Mouse (Mus musculus) left cerebral cortex, adult 9 months (tissue): Measurements from ENCODE around the gene Axin2.

Source experiments
- DNase-seq, 2 experiments: peaks; one replicate each; pipeline ENCODE4 v3.0.0; 2022; ENCODE audit warnings: low spot score in 2 of 2

Gene Axin2

GRCm38 (mm10) chr11:108973866-108974265, 53.7 kb downstream of the Axin2 start:
- no peak for DNase-seq

- no peak for DNase-seq
Observed at GRCm38 (mm10) chr11:108975583-108975982, 55.4 kb downstream of the Axin2 start.

GRCm38 (mm10) chr11:108980530-108980929, 60.4 kb downstream of the Axin2 start:
- peak; percentile 54 to 82 for DNase-seq

- DNase-seq, result peak in 1 of 2 experiments; percentile 41
Observed at GRCm38 (mm10) chr11:108981012-108981411, 60.9 kb downstream of the Axin2 start.

- DNase-seq, result peak in 1 of 2 experiments; percentile 18
Observed at GRCm38 (mm10) chr11:108983409-108984064, 63.4 kb downstream of the Axin2 start.

- DNase-seq, result no peak
Observed at GRCm38 (mm10) chr11:108984711-108985419, 64.7 kb downstream of the Axin2 start.

GRCm38 (mm10) chr11:108985836-108986235, 65.7 kb downstream of the Axin2 start:
- no peak for DNase-seq

GRCm38 (mm10) chr11:108987226-108987625, 67.1 kb downstream of the Axin2 start:
- DNase-seq, result peak in 1 of 2 experiments; percentile 15

- no peak for DNase-seq
Observed at GRCm38 (mm10) chr11:108987705-108988104, 67.6 kb downstream of the Axin2 start.

- DNase-seq, result no peak
Observed at GRCm38 (mm10) chr11:108988258-108988657, 68.1 kb downstream of the Axin2 start.

- DNase-seq, result no peak
Observed at GRCm38 (mm10) chr11:108989940-108990339, 69.8 kb downstream of the Axin2 start.

- no peak for DNase-seq
Observed at GRCm38 (mm10) chr11:108993414-108993813, 73.3 kb downstream of the Axin2 start.

GRCm38 (mm10) chr11:108995196-108995989, 75.2 kb downstream of the Axin2 start:
- peak; percentile 44 to 65 for DNase-seq

GRCm38 (mm10) chr11:108995990-108996533, 75.9 kb downstream of the Axin2 start:
- peak in 1 of 2 experiments; percentile 10 for DNase-seq

- no peak for DNase-seq
Observed at GRCm38 (mm10) chr11:108997816-108998215, 77.7 kb downstream of the Axin2 start.
